Mouse (Mus musculus) neural tube, embryonic 12.5 days (tissue): ENCODE measurements at regions not wholly inside any gene's neighbourhood (a gene's known extent, or its start where the extent isn't known, plus 50 kb on each side); places are given as distances from the start of the nearest gene placed in this dataset.

ENCODE experiments used
- ATAC-seq: fragments of 200-750 bp; cut with Nextera tagmentation; 2 replicates; pipeline ENCODE4 v1.8.0; 2017; ENCODE audit warnings: low read depth, mild to moderate bottlenecking, moderate TSS enrichment, moderate library complexity; ENCODE audit not compliant: low FRiP score
- H3K27ac ChIP-seq: fragments of 300-500 bp; sonication (generic); 2 replicates; pipeline ENCODE4 v1.5.1; 2016
- H3K27me3 ChIP-seq: fragments of 300-500 bp; sonication (generic); replicated peaks from 2 replicates; pipeline ENCODE4 v1.6.1; 2016; ENCODE audit warnings: mild to moderate bottlenecking
- H3K36me3 ChIP-seq: fragments of 300-500 bp; sonication (generic); 2 replicates; pipeline ENCODE4 v1.6.1; 2016; ENCODE audit warnings: mild to moderate bottlenecking
- H3K4me1 ChIP-seq: fragments of 300-500 bp; sonication (generic); 2 replicates; pipeline ENCODE4 v1.6.1; 2016
- H3K4me2 ChIP-seq: fragments of 300-500 bp; sonication (generic); replicated peaks from 2 replicates; pipeline ENCODE4 v1.6.1; 2016; ENCODE audit warnings: mild to moderate bottlenecking
- H3K4me3 ChIP-seq: fragments of 300-500 bp; sonication (generic); 2 replicates; pipeline ENCODE4 v1.5.1; 2016
- H3K9ac ChIP-seq: fragments of 300-500 bp; sonication (generic); 2 replicates; pipeline ENCODE4 v1.6.1; 2016; ENCODE audit warnings: mild to moderate bottlenecking
- H3K9me3 ChIP-seq: fragments of 300-500 bp; sonication (generic); 2 replicates; pipeline ENCODE4 v1.6.1; 2016; ENCODE audit warnings: mild to moderate bottlenecking
- WGBS: fragments of 180-500 bp; shearing (Covaris S2); methylation state at CpG from one replicate; pipeline ENCODE4 v1.1.7; 2016; 5-methylcytosine and 5-hydroxymethylcytosine counted together

DNA sequence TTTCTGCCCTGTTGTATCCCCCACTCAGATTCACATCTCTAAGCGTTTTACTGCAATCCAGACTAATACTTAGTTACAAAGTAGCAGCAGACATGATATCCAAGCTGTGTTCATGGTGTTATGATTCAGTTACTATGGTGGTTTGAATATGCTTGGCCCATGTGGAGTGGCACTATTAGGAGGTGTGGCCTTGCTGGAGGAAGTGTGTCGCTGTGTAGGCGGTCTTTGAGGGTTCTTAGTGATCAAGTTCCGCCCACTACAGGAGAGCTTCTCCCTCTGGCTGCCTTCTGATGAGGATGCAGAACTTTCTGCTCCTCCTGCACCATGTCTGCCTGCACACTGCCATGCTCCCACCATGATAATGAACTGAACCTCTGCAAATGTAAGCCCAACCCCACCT, 162.8 kb downstream of the Gadd45g start:
- ATAC-seq: no peak
- Histone ChIP-seq H3K4me1 (peaks cover 10% of the 10 kb centered on the region), H3K27ac (no peak overlapping the region), H3K9me3 (no peaks in the 10 kb centered on the region), H3K4me2 (no peak overlapping the region), H3K4me3 (no peak overlapping the region), H3K36me3 (no peaks in the 10 kb centered on the region), H3K9ac (no peak overlapping the region), H3K27me3 (no peaks in the 10 kb centered on the region)
- WGBS: 83% methylated on average over 4 of the region's 4 CpGs

DNA sequence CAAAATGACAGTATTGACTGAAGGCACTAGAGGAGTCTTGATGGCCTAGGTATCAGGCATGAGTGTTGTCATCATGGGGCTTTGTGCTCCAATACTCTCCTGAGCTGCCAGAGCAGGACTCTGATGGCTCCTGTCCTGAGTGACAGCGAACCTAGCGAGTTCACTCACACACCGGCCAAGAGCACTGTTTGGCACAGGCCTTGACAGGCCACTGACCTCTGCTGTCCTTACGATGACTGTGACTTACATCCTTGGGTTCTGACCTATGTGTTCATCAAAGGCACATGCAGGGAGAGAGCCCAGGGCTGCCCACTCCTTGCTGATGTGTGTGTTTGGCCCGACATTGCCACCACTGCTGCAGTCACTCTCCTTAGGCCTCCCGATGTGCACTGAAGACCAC, 163.3 kb downstream of the Gadd45g start:
- no peaks in the 10 kb centered on the region for H3K36me3 ChIP-seq
- H3K27me3 ChIP-seq: no peaks in the 10 kb centered on the region
- H3K4me2 ChIP-seq: no peak overlapping the region
- ATAC-seq: no peak
- 88% methylated on average over 6 of the region's 6 CpGs for WGBS
- H3K9me3 ChIP-seq: no peaks in the 10 kb centered on the region
- H3K9ac ChIP-seq: no peak overlapping the region
- no peak overlapping the region for H3K4me3 ChIP-seq
- H3K4me1 ChIP-seq: peaks cover 16% of the 10 kb centered on the region
- no peak overlapping the region for H3K27ac ChIP-seq

DNA sequence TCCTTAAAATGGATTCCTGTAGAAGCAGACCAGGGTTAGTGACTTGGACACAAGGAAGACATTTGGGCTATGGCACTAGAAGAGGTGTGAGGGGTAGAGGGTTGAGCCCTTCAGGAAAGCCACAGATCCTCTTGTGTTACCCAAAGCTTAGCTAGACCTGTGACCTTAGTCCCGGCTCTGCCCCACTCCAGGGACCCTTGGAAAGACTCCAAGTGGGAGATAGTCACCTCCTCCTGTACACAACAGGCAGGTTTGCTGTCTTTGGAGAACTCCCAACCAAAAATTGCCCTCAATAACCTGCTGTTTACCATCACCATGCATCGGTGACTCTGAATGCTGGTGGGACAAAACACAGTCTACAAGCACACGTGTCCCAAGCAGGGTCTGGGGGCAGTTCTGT, 164.5 kb downstream of the Gadd45g start:
- WGBS: 81% methylated on average over 3 of the region's 3 CpGs
- Histone ChIP-seq H3K4me2 (no peak overlapping the region), H3K4me1 (peaks cover 26% of the 10 kb centered on the region)

DNA sequence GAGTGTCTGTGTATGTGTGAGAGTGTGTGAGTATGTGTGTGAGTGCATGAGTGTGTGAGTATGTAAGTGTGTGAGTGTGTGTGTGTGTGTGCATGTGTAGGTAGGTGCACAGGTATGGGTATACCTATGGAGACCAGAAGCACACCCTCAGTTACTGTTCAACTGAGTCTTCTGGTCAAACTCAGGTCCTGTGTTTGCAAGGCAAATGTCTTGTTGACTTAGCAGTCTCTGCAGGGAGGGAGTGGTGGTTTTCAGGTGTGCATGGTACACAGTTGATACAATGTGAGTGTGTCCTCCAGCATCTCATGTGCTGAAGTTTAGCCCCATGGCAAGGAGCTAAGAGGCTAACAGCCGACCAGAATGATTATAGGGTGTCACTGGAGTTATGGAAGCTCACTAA, 166.7 kb downstream of the Gadd45g start:
- Histone ChIP-seq H3K4me2 (no peak overlapping the region), H3K9ac (no peak overlapping the region), H3K9me3 (no peaks in the 10 kb centered on the region), H3K4me1 (peaks cover 29% of the 10 kb centered on the region), H3K36me3 (no peaks in the 10 kb centered on the region), H3K27ac (no peak overlapping the region), H3K27me3 (0 out of 2 replicates have a peak, but pooled peaks cover 3% of the 10 kb centered on the region), H3K4me3 (no peak overlapping the region)
- WGBS: 76% methylated on average over 1 of the region's 1 CpGs
- ATAC-seq: no peak

More for the DNA sequence above, 164.5 kb downstream of the Gadd45g start:
- Histone ChIP-seq H3K27me3 (no peaks in the 10 kb centered on the region), H3K36me3 (no peaks in the 10 kb centered on the region), H3K4me3 (no peak overlapping the region), H3K9ac (no peak overlapping the region), H3K27ac (no peak overlapping the region), H3K9me3 (no peaks in the 10 kb centered on the region)
- no peak for ATAC-seq

DNA sequence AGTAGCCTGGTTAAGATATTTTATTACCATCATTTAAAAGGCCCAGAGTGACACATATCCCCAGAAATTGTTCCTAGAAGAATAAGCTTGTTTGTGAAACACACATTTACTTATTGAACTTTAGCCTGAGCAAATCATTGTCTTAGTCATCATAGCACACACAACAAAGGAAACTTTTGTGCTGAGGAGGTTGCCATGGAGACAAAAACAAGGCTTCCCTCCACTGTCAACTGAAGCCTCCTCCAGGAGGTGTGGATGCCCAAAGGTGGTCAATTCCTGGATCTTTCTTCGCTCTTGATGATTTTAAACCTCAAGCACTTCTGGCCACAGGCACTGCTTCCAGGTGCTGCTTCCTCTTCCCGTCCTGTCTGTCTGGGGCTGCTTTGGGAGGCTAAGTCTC, 167.3 kb downstream of the Gadd45g start:
- Histone ChIP-seq H3K9ac (no peak overlapping the region), H3K4me2 (no peak overlapping the region), H3K4me3 (no peak overlapping the region), H3K27ac (no peak overlapping the region), H3K9me3 (no peaks in the 10 kb centered on the region), H3K36me3 (no peaks in the 10 kb centered on the region), H3K27me3 (0 out of 2 replicates have a peak, but pooled peaks cover 3% of the 10 kb centered on the region), H3K4me1 (peaks cover 29% of the 10 kb centered on the region)
- no peak for ATAC-seq
- 63% methylated on average over 2 of the region's 2 CpGs for whole genome bisulfite sequencing

DNA sequence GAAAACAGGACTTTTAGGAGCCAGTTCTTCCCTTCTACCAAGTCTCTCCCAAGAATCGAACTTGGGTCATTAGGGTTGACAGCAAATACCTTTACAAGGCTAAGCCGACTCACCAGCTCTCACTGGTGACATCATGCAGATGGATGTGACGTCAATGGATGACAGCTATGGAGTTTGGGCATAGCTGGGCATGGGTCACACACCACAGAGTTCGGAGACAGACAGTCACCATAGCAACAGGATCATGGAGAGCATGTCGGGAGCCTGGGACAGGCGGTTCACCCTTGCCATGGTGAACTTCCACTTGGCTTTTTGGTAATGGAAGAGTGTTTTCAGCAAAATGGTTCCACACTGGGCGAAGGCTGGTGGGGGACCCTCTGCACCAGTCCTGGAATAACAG, 168.1 kb downstream of the Gadd45g start:
- peak; percentile 79 for ATAC-seq
- no peak overlapping the region; the same call in 1 of the 2 replicates for H3K4me2 ChIP-seq
- H3K4me3 ChIP-seq: no peak overlapping the region

DNA sequence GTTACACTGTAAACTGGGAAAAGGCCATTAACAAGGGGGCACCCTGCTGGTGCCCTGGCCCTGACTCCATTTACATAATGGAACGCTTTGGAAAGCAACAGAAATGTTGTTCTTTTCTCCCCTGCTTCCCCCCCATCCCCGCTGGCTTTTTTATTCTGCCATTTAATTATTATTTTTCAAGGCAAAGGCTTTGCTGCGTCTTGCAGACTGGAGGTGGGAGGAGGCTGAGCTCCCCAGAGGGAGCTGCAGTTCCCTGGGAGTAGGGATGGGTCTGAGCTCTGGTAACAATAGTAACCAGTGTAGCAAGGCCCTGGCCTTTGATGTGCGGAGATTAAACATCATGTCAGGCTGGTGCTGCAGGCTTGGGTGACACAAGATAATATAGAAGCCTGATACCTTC, 168.6 kb downstream of the Gadd45g start:
- Histone ChIP-seq H3K4me1 (peaks cover 29% of the 10 kb centered on the region), H3K36me3 (no peaks in the 10 kb centered on the region), H3K27me3 (0 out of 2 replicates have a peak, but pooled peaks cover 3% of the 10 kb centered on the region), H3K9ac (no peak overlapping the region), H3K27ac (peak overlapping the region; percentile 53; the same call in 1 of the 2 replicates), H3K4me3 (no peak overlapping the region), H3K9me3 (no peaks in the 10 kb centered on the region), H3K4me2 (peak overlapping the region; percentile 35)
- 4% methylated on average over 4 of the region's 4 CpGs for WGBS
- ATAC-seq: peak; percentile 61

More for the DNA sequence above, 168.1 kb downstream of the Gadd45g start:
- Histone ChIP-seq H3K36me3 (no peaks in the 10 kb centered on the region), H3K4me1 (peaks cover 29% of the 10 kb centered on the region), H3K27me3 (0 out of 2 replicates have a peak, but pooled peaks cover 3% of the 10 kb centered on the region), H3K9me3 (no peaks in the 10 kb centered on the region), H3K27ac (0 out of 2 replicates have a peak overlapping the region, but pooled peaks have one; percentile 53), H3K9ac (no peak overlapping the region)
- WGBS: 36% methylated on average over 7 of the region's 7 CpGs

DNA sequence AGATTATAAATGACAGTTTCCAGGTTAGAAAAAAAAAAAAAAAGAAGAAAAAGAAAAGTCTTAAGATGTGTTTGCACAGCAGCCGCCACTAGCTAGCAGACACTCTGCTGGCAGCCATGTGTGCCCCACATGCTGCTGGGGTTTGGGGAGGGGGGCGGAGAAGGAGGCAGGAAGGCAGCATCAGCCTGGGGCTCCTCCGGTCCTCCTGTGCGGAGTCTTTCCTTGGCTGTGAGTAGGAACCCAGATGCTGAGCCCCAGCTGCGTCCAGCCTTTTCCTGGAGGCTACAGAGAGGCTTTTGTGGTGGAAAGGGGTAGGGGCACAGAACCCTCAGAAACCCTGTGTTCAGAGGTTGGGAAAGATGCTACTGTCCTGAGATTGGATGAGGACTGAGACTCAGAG, 169.0 kb downstream of the Gadd45g start:
- peaks cover 29% of the 10 kb centered on the region for H3K4me1 ChIP-seq
- 0 out of 2 replicates have a peak, but pooled peaks cover 3% of the 10 kb centered on the region for H3K27me3 ChIP-seq
- H3K4me2 ChIP-seq: peak overlapping the region; percentile 35
- H3K27ac ChIP-seq: peak overlapping the region; percentile 27
- H3K9ac ChIP-seq: no peak overlapping the region
- H3K36me3 ChIP-seq: no peaks in the 10 kb centered on the region
- ATAC-seq: peak; percentile 30; the same call in 1 of the 2 replicates
- no peaks in the 10 kb centered on the region for H3K9me3 ChIP-seq
- WGBS: 8% methylated on average over 5 of the region's 5 CpGs
- no peak overlapping the region for H3K4me3 ChIP-seq

DNA sequence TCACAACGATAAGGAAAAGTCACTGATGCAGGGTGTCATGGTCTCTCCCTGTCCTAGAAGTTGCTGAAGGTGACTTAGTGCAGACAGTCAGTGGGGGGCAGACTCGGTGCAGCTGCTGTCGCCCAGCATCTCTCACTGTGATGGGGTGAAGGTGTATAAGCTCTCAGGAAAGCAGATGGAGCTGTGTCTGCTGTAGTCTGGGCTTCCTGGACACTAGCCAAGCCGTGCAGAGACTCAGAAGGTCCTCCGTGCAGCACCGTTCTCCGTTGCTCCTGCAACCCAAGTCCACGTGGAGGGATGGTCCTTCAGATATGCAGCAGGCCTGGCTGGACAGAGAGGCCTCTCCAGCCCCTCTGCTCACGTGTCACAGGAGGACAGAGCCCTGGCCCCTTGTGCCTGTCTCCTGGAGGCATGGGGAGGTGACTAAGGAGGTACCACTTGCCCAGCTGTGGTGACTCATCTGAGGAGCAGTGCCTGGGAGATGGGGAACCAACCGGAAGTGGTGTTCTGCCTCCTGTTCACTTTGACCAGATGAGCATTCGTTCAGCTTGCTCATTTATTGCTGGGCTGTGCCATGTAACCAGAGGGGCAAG, 171.2 kb downstream of the Gadd45g start:
- no peak for ATAC-seq
- 82% methylated on average over 11 of the region's 11 CpGs for WGBS
- Histone ChIP-seq H3K9me3 (no peaks in the 10 kb centered on the region), H3K4me2 (no peak overlapping the region), H3K4me3 (no peak overlapping the region), H3K4me1 (peaks cover 36% of the 10 kb centered on the region), H3K36me3 (no peaks in the 10 kb centered on the region), H3K9ac (no peak overlapping the region), H3K27ac (no peak overlapping the region), H3K27me3 (0 out of 2 replicates have a peak, but pooled peaks cover 3% of the 10 kb centered on the region)

DNA sequence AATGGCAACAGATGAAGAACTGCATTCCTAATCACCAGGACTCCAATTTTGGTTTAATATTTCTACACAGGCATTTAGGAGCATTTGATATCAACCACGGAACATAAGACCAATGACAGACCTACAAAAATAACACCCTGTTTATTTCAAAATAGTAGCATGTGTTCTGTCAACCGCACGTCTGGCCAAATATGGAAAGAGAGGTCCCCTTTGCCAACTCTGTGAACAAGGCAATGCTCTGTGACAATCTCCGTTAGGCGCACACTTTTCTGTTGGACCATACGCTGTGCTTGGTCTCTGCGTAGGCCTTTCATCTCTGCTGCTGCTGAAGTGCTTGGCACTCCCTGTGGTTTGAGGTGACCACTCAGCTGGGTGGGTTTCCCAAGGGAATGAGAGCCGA, 173.2 kb downstream of the Gadd45g start:
- Histone ChIP-seq H3K27me3 (0 out of 2 replicates have a peak, but pooled peaks cover 6% of the 10 kb centered on the region), H3K36me3 (no peaks in the 10 kb centered on the region), H3K4me1 (peaks cover 28% of the 10 kb centered on the region), H3K4me2 (no peak overlapping the region), H3K9ac (no peak overlapping the region), H3K9me3 (no peaks in the 10 kb centered on the region), H3K27ac (no peak overlapping the region), H3K4me3 (no peak overlapping the region)
- no peak for ATAC-seq
- WGBS: 92% methylated on average over 8 of the region's 8 CpGs

DNA sequence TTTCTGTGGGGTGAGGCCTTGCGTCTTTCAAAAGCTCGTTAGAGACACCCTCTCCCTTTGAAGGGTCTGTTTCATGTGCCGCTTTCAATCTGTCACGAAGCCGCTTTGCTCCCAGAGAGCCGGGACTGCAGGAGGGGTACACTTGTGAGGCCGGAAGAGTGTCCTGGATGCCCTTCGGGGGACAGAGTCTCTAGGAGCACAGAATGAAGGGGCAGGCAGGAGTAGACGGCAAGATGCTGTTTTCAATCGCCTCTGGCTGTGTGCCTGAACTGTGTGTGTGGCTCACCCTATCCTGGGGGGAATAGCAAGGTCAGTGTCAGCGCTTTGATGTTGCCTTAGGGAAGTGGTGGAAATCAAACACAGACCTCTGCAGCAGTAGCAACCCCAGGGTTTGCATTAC, 174.7 kb downstream of the Gadd45g start:
- H3K36me3 ChIP-seq: no peaks in the 10 kb centered on the region
- H3K4me1 ChIP-seq: peaks cover 29% of the 10 kb centered on the region
- no peak for ATAC-seq
- H3K4me2 ChIP-seq: no peak overlapping the region
- no peak overlapping the region for H3K4me3 ChIP-seq
- H3K27me3 ChIP-seq: 0 out of 2 replicates have a peak, but pooled peaks cover 6% of the 10 kb centered on the region
- H3K9ac ChIP-seq: no peak overlapping the region
- no peaks in the 10 kb centered on the region for H3K9me3 ChIP-seq
- 36% methylated on average over 11 of the region's 11 CpGs for WGBS
- no peak overlapping the region for H3K27ac ChIP-seq

DNA sequence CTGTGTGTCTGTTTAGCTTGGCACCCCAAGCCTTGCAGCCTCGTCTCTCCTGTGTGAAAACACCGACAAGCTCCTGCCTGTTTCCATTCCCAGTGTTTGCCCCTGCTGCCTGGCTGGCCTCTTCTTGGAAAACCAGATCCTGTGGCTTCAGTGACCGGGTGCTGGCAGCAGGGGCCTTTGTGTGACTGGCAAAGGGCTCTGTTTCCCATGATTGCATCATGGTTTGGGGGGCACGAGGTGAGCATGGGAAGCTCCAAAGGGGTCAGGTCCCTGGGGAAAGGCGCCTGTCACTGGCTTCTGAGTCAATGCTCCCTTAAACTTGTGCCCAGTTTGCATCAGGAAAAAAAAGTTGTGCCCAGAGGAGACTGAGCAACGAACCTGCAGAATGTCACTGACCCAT, 175.3 kb downstream of the Gadd45g start:
- 66% methylated on average over 6 of the region's 6 CpGs for WGBS
- Histone ChIP-seq H3K36me3 (no peaks in the 10 kb centered on the region), H3K27ac (no peak overlapping the region), H3K27me3 (0 out of 2 replicates have a peak, but pooled peaks cover 6% of the 10 kb centered on the region), H3K9ac (no peak overlapping the region), H3K4me2 (no peak overlapping the region), H3K4me1 (peaks cover 26% of the 10 kb centered on the region), H3K4me3 (no peak overlapping the region), H3K9me3 (no peaks in the 10 kb centered on the region)
- no peak for ATAC-seq

DNA sequence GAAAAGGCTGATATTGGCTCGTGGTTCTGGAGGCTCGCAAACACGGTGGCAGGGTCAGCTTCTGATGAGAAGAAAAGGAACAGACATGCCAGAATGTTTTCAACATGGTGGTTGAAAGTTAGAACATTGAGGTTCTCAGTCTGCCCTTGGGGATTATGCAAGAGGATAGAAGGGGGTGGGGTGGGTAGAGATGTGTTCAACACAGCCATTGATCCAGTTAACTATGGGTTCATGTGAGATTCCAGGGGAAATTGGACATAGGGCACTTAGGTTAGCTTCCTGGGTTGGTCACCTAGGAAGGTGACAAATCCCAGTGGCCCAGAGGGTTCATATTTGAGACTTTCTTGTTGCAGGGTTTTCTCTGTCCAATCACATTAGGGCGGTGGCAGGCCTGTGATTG, 176.1 kb downstream of the Gadd45g start:
- H3K4me2 ChIP-seq: no peak overlapping the region
- H3K9ac ChIP-seq: no peak overlapping the region
- ATAC-seq: no peak
- H3K4me3 ChIP-seq: no peak overlapping the region
- WGBS: 77% methylated on average over 4 of the region's 4 CpGs
- H3K4me1 ChIP-seq: peaks cover 26% of the 10 kb centered on the region
- no peaks in the 10 kb centered on the region for H3K36me3 ChIP-seq
- H3K27me3 ChIP-seq: 0 out of 2 replicates have a peak, but pooled peaks cover 6% of the 10 kb centered on the region
- H3K27ac ChIP-seq: no peak overlapping the region
- no peaks in the 10 kb centered on the region for H3K9me3 ChIP-seq
